Mouse (Mus musculus): ENCODE measurements around the gene Spatc1l.

GRCm38 (mm10) chr10:76542636-76543375, 19.3 kb upstream of the Spatc1l start:
- TF ChIP-seq CHD2 (IDR thresholded peaks at IDR 0.05; ENCODE audit: low read depth, low read length) (no peak), ZNF384 (IDR thresholded peaks at IDR 0.05; ENCODE audit: low read depth, low read length) (no peak), MAFK (IDR thresholded peaks at IDR 0.05; ENCODE audit: insufficient read depth, low read depth, low read length) (no peak)
